Mouse (Mus musculus): ENCODE measurements at regions not wholly inside any gene's neighbourhood (a gene's known extent, or its start where the extent isn't known, plus 50 kb on each side); places are given as distances from the start of the nearest gene placed in this dataset.

GRCm38 (mm10) chr8:90470826-90471225 lies 122.7 kb upstream of the Tox3 start:
- TF ChIP-seq EP300 (IDR thresholded peaks at IDR 0.05; ENCODE audit: low read length) (no peak), CHD2 (IDR thresholded peaks at IDR 0.05; ENCODE audit: low read length) (no peak), ZNF384 (IDR thresholded peaks at IDR 0.05; ENCODE audit: low read depth, low read length) (no peak), MXI1 (IDR thresholded peaks at IDR 0.05; ENCODE audit: low read depth, low read length) (no peak), E2F4 (IDR thresholded peaks at IDR 0.05; ENCODE audit: insufficient replicate concordance, low read depth, low read length) (no peak), POLR2A (IDR thresholded peaks at IDR 0.05; ENCODE audit: low read depth, low read length) (no peak)

All from CH12.LX (cell line).